Mouse (Mus musculus) hindbrain, postnatal 0 days (tissue): Measurements from ENCODE around the gene Dnlz. TPM values are rescaled to one million over a fixed set of nuclear protein-coding genes. Genes with fewer than 3 reads are reported as not detected.
A peak's percentile ranks its signal among the peaks of the same experiment; 100 is the strongest.

Source experiments
- ATAC-seq: fragments of 200-750 bp; cut with Nextera tagmentation; 2 replicates; pipeline ENCODE4 v1.8.0; 2017; ENCODE audit warnings: mild to moderate bottlenecking, moderate TSS enrichment, moderate library complexity
- DNase-seq: peaks from one replicate; pipeline ENCODE4 v3.0.0-alpha.2; 2015; ENCODE audit warnings: low spot score
- H3K27ac ChIP-seq: fragments of 300-500 bp; sonication (generic); 2 replicates; pipeline ENCODE4 v1.5.1; 2014; ENCODE audit warnings: mild to moderate bottlenecking
- H3K27me3 ChIP-seq: fragments of 300-500 bp; sonication (generic); 2 replicates; pipeline ENCODE4 v1.6.1; 2014; ENCODE audit warnings: low read length, mixed read lengths; ENCODE audit not compliant: insufficient read depth
- H3K36me3 ChIP-seq: fragments of 300-500 bp; sonication (generic); 2 replicates; pipeline ENCODE4 v1.6.1; 2014; ENCODE audit warnings: low read length, mixed read lengths; ENCODE audit not compliant: insufficient read depth
- H3K4me1 ChIP-seq: fragments of 300-500 bp; sonication (generic); 2 replicates; pipeline ENCODE4 v1.6.1; 2014; ENCODE audit warnings: antibody characterized with exemption, low read length, mixed read lengths; ENCODE audit not compliant: insufficient read depth
- H3K4me2 ChIP-seq: fragments of 300-500 bp; sonication (generic); 2 replicates; pipeline ENCODE4 v1.6.1; 2014; ENCODE audit warnings: low read depth, mild to moderate bottlenecking, low read length, moderate library complexity, mixed read lengths
- H3K4me3 ChIP-seq: fragments of 300-500 bp; sonication (generic); 2 replicates; pipeline ENCODE4 v1.5.1; 2014; ENCODE audit warnings: low read length
- H3K9ac ChIP-seq: fragments of 300-500 bp; sonication (generic); replicated peaks from 2 replicates; pipeline ENCODE4 v1.6.1; 2014; ENCODE audit warnings: mild to moderate bottlenecking, low read length, moderate library complexity, mixed read lengths
- H3K9me3 ChIP-seq: fragments of 300-500 bp; sonication (generic); 2 replicates; pipeline ENCODE4 v1.6.1; 2016; ENCODE audit warnings: low read length, mixed read lengths
- CTCF ChIP-seq: IDR thresholded peaks from 2 replicates; pipeline ENCODE4 v1.5.1; 2016; ENCODE audit warnings: antibody characterized with exemption, control low read depth, low read depth
- WGBS: fragments of 180-500 bp; shearing (Covaris S2); extraction: QIAGEN DNeasy Blood & Tissue Kit; methylation state at CpG from one replicate; pipeline ENCODE4 v1.1.7; 2014; 5-methylcytosine and 5-hydroxymethylcytosine counted together
- polyA plus RNA-seq: library from polyadenylated mRNA; unstranded; fragments of >200 nt; fragmentation: Nextera tagmentation; extraction: Ambion mirVana; gene quantifications from 2 replicates; pipeline ENCODE4 v1.2.1, GENCODE M21; 2015
- total RNA-seq: library from RNA; depleted of rRNA; stranded (reverse); fragments of >200 nt; gene quantifications from 2 replicates; pipeline ENCODE4 v1.2.3, GENCODE M21; 2014

The Dnlz gene
- total and polyA plus RNA-seq, 2 experiments from 2014 or later: 28.2 to 38.5 TPM

GRCm38 (mm10) chr2:26352291-26352910 lies 491 bp upstream of the Dnlz start:
- Histone ChIP-seq H3K4me1 (peaks cover 20% of the 10 kb centered on the region), H3K36me3 (peaks cover 10% of the 10 kb centered on the region), H3K4me2 (peak overlapping the region; percentile 97), H3K4me3 (peak overlapping the region; percentile 82), H3K9ac (peak overlapping the region; percentile 95), H3K27ac (peak overlapping the region; percentile 91), H3K27me3 (no peaks in the 10 kb centered on the region), H3K9me3 (no peaks in the 10 kb centered on the region)
- ATAC-seq: peak; percentile 24
- no peak for DNase-seq
- 2% methylated on average over 36 of the region's 36 CpGs for WGBS
- no peak for TF ChIP-seq CTCF

DNA sequence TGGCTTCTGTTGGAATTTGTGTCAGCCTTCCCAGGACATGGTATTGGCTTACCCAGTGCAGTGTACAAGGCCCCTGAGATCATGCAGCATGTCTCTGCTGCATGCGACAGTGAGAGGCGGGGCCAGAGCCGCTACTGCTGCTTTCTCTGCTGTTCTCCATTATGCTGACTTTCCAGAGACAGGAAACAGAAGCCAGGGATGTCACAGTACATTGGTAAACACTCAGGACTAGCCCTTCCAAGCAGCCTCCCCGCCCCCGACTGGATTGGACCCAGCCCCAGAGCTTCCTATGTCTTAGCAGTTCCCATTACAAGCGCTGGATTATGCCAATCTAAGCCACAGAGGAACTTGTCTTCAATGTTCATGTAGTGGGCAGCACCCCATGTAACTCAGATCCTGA lies 3.7 kb downstream of the Dnlz start:
- Histone ChIP-seq H3K36me3 (peaks cover 48% of the 10 kb centered on the region), H3K4me2 (no peak overlapping the region), H3K4me3 (no peak overlapping the region), H3K4me1 (peaks cover 14% of the 10 kb centered on the region), H3K9me3 (no peaks in the 10 kb centered on the region), H3K27me3 (no peaks in the 10 kb centered on the region), H3K27ac (0 out of 2 replicates have a peak overlapping the region, but pooled peaks have one; percentile 11), H3K9ac (no peak overlapping the region)
- no peak for TF ChIP-seq CTCF
- 61% methylated on average over 6 of the region's 6 CpGs for WGBS
- ATAC-seq (no peak), DNase-seq (no peak)

GRCm38 (mm10) chr2:26342609-26343490 lies 9.1 kb downstream of the Dnlz start:
- no peak for TF ChIP-seq CTCF

GRCm38 (mm10) chr2:26342044-26342443 lies 9.9 kb downstream of the Dnlz start:
- Histone ChIP-seq H3K36me3 (peaks cover 61% of the 10 kb centered on the region), H3K27ac (peak overlapping the region; percentile 62), H3K4me1 (no peaks in the 10 kb centered on the region), H3K4me2 (no peak overlapping the region), H3K27me3 (no peaks in the 10 kb centered on the region), H3K4me3 (no peak overlapping the region), H3K9me3 (no peaks in the 10 kb centered on the region), H3K9ac (no peak overlapping the region)
- 53% methylated on average over 10 of the region's 10 CpGs for WGBS
- ATAC-seq (no peak; the same call in 1 of the 2 replicates), DNase-seq (peak; percentile 29)
- TF ChIP-seq CTCF: no peak

More at GRCm38 (mm10) chr2:26342609-26343490, 9.1 kb downstream of the Dnlz start:
- Histone ChIP-seq H3K27me3 (no peaks in the 10 kb centered on the region), H3K36me3 (peaks cover 67% of the 10 kb centered on the region), H3K4me1 (no peaks in the 10 kb centered on the region), H3K9me3 (no peaks in the 10 kb centered on the region), H3K9ac (no peak overlapping the region), H3K4me3 (no peak overlapping the region), H3K4me2 (no peak overlapping the region), H3K27ac (peak overlapping the region; percentile 62)
- DNase-seq (no peak), ATAC-seq (no peak)
- 65% methylated on average over 11 of the region's 11 CpGs for WGBS

DNA sequence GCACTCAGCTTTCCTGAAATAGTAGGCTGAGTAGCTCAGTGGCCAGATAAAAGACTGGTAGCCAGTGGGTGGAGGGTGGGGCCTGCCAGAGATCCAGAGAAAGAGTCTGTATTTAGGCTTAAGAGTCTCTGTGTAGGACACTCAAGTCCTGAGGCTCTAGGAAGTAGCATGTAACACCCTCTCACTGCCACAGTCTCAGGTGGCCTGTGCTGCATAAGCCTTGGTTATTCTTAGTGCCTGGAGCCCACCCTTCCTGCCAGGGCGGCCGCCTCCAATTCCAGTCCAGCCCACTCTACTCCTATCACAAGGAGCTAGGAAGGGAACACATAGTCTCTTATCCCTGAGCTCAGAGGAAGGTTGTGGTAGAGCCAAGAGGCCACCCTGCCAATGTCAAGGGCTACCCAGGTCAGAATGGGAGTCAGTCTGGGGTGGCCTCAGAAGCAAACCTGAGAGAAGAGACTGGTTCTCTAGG lies 10.4 kb downstream of the Dnlz start:
- Histone ChIP-seq H3K9me3 (no peaks in the 10 kb centered on the region), H3K36me3 (peaks cover 56% of the 10 kb centered on the region), H3K4me1 (no peaks in the 10 kb centered on the region), H3K27me3 (no peaks in the 10 kb centered on the region), H3K27ac (peak overlapping the region; percentile 32; the same call in 1 of the 2 replicates), H3K4me3 (no peak overlapping the region), H3K4me2 (no peak overlapping the region), H3K9ac (no peak overlapping the region)
- 92% methylated on average over 2 of the region's 2 CpGs for WGBS
- TF ChIP-seq CTCF: no peak
- ATAC-seq (no peak), DNase-seq (no peak)

DNA sequence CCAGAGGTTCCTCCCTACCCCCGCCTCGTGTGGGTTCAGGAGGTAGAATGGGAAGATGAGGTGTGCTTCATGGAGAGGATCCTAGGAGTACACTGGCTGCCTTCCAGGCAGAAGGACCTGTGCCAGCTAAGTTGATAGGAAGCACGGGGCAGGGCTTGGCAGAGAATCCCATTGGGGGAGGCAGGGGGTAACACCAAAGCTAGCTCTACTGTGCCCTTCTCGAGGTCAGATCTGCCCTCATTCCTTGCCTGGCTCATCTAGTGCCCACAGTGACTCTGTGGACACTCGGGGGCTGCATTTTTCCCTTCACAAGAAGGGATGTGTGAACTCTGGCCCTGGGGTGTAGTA lies 12.7 kb downstream of the Dnlz start:
- Histone ChIP-seq H3K4me3 (no peak overlapping the region), H3K4me1 (no peaks in the 10 kb centered on the region), H3K27ac (peak overlapping the region; percentile 48; the same call in 1 of the 2 replicates), H3K4me2 (no peak overlapping the region), H3K27me3 (no peaks in the 10 kb centered on the region), H3K9ac (no peak overlapping the region), H3K36me3 (peaks cover 33% of the 10 kb centered on the region; the same call in 1 of the 2 replicates), H3K9me3 (no peaks in the 10 kb centered on the region)
- no peak for TF ChIP-seq CTCF
- 67% methylated on average over 5 of the region's 5 CpGs for WGBS
- 0 out of 2 replicates have a peak, but pooled peaks have one; percentile 7 for ATAC-seq
- peak; percentile 30 for DNase-seq
